Mouse (Mus musculus) kidney, embryonic 14.5 days (tissue): ENCODE data around the gene Hoxd3. TPM values are rescaled to one million over a fixed set of nuclear protein-coding genes. Genes with fewer than 3 reads are reported as not detected.
A peak's percentile ranks its signal among the peaks of the same experiment; 100 is the strongest.

Experiments used
- ATAC-seq: fragments of 200-750 bp; cut with Nextera tagmentation; 2 replicates; pipeline ENCODE4 v1.8.0; 2017; ENCODE audit warnings: moderate number of reproducible peaks, mild to moderate bottlenecking, moderate TSS enrichment, moderate library complexity; ENCODE audit not compliant: low FRiP score, low TSS enrichment
- H3K27ac ChIP-seq: fragments of 300-500 bp; sonication (generic); 2 replicates; pipeline ENCODE4 v1.5.1; 2014; ENCODE audit warnings: low read depth, mild to moderate bottlenecking, low read length, moderate library complexity, mixed read lengths
- H3K27me3 ChIP-seq: fragments of 300-500 bp; sonication (generic); 2 replicates; pipeline ENCODE4 v1.6.1; 2014; ENCODE audit warnings: mild to moderate bottlenecking, low read length; ENCODE audit not compliant: control insufficient read depth, insufficient read depth
- H3K36me3 ChIP-seq: fragments of 300-500 bp; sonication (generic); 2 replicates; pipeline ENCODE4 v1.6.1; 2014; ENCODE audit warnings: low read length, mixed read lengths; ENCODE audit not compliant: control insufficient read depth, insufficient read depth
- H3K4me1 ChIP-seq: fragments of 300-500 bp; sonication (generic); 2 replicates; pipeline ENCODE4 v1.6.1; 2014; ENCODE audit warnings: low read length, mixed read lengths; ENCODE audit not compliant: control insufficient read depth, insufficient read depth
- H3K4me2 ChIP-seq: fragments of 300-500 bp; sonication (generic); replicated peaks from 2 replicates; pipeline ENCODE4 v1.6.1; 2014; ENCODE audit warnings: low read depth, mild to moderate bottlenecking, low read length
- H3K4me3 ChIP-seq: fragments of 300-500 bp; sonication (generic); 2 replicates; pipeline ENCODE4 v1.5.1; 2014; ENCODE audit warnings: mild to moderate bottlenecking, low read length
- H3K9ac ChIP-seq: fragments of 300-500 bp; sonication (generic); 2 replicates; pipeline ENCODE4 v1.6.1; 2014; ENCODE audit warnings: low read depth, mild to moderate bottlenecking, low read length, moderate library complexity
- H3K9me3 ChIP-seq: fragments of 300-500 bp; sonication (generic); 2 replicates; pipeline ENCODE4 v1.6.1; 2016; ENCODE audit warnings: low read length; ENCODE audit not compliant: control insufficient read depth
- WGBS: fragments of 180-500 bp; shearing (Covaris S2); extraction: QIAGEN DNeasy Blood & Tissue Kit; methylation state at CpG from one replicate; pipeline ENCODE4 v1.1.7; 2014; 5-methylcytosine and 5-hydroxymethylcytosine counted together
- polyA plus RNA-seq: library from polyadenylated mRNA; unstranded; fragments of >200 nt; fragmentation: Nextera tagmentation; extraction: Ambion mirVana; gene quantifications from 2 replicates; pipeline ENCODE4 v1.2.1, GENCODE M21; 2014

Hoxd3 gene
- polyA plus RNA-seq, 1 experiment from 2014 or later = 12.6 TPM

DNA sequence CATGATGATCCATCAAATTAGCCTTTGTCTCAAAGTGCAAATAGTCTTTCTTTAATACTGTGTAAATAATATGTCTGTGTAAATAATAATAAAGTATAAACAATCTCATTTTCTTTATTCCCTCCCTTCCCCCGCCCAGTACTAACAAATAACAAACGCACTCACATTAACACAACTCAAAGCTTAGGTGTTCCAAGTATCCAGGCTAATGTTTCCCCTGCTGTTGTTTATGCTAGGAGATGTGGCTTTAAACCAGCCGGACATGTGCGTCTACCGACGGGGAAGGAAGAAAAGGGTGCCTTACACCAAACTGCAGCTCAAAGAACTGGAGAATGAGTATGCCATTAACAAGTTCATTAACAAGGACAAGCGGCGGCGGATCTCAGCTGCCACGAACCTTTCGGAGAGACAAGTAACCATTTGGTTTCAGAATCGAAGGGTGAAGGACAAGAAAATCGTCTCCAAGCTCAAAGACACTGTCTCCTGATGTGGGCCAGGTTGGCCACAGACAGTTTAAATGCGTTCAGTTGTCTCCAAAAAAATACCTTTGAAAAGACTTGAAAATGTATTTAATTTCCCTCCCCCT is 42.0 kb upstream of the Hoxd3 start:
- peaks cover 13% of the 10 kb centered on the region; the same call in 1 of the 2 replicates for H3K4me1 ChIP-seq
- H3K9me3 ChIP-seq = no peaks in the 10 kb centered on the region
- H3K27me3 ChIP-seq = peaks cover 72% of the 10 kb centered on the region
- no peak for ATAC-seq
- no peak overlapping the region for H3K4me3 ChIP-seq
- no peaks in the 10 kb centered on the region for H3K36me3 ChIP-seq
- no peak overlapping the region for H3K9ac ChIP-seq
- whole genome bisulfite sequencing = 3% methylated on average over 14 of the region's 14 CpGs
- H3K4me2 ChIP-seq = no peak overlapping the region
- no peak overlapping the region for H3K27ac ChIP-seq

DNA sequence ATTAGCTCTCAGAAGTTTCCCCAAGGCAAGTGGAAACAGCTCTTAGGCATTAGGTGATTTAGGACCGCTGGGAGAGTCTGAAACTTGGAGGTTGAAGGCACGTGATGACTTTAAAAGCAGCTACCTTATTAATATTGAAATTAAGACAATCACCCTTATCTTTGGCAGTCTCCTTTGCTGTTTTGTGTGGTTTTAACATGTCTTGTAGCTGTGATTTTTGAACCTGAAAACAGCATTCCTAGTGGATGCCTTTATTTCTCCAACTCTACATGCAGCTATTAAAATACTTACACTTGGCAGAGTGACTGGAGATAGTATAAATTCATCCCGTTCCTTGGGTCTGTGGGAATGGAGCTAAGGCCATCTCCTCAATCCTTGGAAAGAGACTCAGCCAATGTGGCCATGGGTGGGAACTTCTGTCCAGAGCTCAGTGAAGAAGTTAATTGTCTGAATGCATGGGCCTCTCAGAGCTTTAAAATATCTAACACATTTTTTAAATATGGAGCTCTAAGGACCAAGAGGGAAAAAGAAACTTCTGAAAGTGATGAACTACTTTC is 41.0 kb upstream of the Hoxd3 start:
- no peak overlapping the region for H3K27ac ChIP-seq
- no peak overlapping the region for H3K9ac ChIP-seq
- no peaks in the 10 kb centered on the region for H3K36me3 ChIP-seq
- H3K4me3 ChIP-seq = no peak overlapping the region
- H3K9me3 ChIP-seq = no peaks in the 10 kb centered on the region
- H3K27me3 ChIP-seq = peaks cover 71% of the 10 kb centered on the region
- peaks cover 20% of the 10 kb centered on the region for H3K4me1 ChIP-seq
- WGBS = 10% methylated on average over 3 of the region's 3 CpGs
- ATAC-seq = no peak
- H3K4me2 ChIP-seq = no peak overlapping the region

- Histone ChIP-seq H3K36me3 (no peaks in the 10 kb centered on the region), H3K4me2 (no peak overlapping the region), H3K9me3 (no peaks in the 10 kb centered on the region), H3K4me1 (peaks cover 29% of the 10 kb centered on the region), H3K27ac (no peak overlapping the region), H3K4me3 (no peak overlapping the region), H3K9ac (no peak overlapping the region), H3K27me3 (peaks cover 69% of the 10 kb centered on the region)
- WGBS = 26% methylated on average over 5 of the region's 5 CpGs
- no peak for ATAC-seq
Measured at GRCm38 (mm10) chr2:74671847-74672246, 39.9 kb upstream of the Hoxd3 start.

DNA sequence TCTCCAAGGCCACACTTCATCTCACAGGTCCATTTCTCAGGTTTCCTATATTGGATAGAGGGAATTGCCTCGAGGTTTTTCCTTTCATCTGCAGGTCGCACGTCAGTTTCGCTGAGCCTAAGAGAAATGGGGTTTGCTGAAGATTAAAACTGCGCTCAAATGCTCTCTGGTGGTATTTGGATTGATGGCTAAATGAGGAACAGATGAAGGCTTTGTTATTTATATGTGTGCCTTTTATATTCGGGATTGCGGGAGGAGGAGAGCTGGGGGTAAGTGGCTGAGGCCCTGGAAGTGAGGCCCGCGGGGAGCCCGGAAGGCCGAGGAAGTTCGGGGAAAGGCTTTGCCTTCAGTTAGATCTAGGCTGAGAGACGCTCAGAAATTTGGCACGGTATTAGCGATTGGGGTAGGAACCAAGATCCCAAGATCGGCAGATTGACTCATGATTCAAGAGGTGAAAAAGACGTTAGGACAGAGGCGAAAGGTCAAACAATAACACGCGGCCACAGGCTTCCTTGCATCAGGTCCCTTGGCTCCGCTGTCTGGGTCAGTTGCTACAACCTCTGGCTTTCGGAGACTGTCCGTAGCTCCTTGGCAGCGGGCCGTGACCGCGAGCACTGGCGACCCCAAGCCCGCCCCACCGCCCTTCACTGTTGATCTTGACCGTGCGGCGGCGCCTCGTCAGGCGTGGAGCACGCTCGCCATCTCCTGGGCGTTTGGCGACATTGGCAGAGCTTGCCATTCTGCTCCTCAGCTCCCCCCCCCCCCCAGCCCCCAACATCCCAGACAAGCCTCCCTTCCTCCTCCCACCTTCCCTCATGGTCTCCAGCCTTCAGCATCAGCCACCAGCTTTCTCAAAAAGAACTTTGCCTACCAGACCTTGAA is 39.0 kb upstream of the Hoxd3 start:
- no peak overlapping the region for H3K27ac ChIP-seq
- no peaks in the 10 kb centered on the region for H3K36me3 ChIP-seq
- no peak overlapping the region for H3K9ac ChIP-seq

DNA sequence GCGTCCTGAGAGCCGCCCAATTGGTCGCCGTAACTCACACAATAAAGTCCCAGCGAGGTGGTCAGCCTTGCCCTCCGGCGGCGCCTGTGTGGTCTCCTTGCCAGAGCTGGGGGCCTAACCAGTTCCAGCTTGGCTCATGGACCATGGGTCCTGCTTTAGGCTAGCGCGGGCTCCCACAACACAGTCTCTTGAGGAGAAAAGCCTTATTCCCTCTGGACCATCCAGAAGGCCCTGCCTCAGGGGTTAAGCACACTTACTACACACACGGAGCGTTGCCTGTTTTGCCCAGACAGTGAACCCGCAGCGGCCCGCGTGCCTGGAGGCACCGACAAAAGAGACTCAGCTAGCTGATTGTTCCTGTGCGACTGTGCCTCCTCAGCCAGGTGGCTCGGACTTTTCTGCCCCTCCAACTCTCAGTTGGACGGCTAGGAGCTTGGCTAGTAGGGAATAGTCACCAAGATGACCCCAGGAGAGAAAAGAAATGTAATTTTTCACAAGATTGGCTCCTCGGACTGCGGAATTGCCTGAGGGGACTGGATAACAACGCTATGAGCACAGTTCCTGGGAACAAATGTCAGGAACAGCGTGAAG is 37.8 kb upstream of the Hoxd3 start:
- H3K27me3 ChIP-seq = peaks cover 50% of the 10 kb centered on the region
- no peak overlapping the region for H3K27ac ChIP-seq
- ATAC-seq = no peak
- 7% methylated on average over 24 of the region's 24 CpGs for WGBS
- H3K4me2 ChIP-seq = no peak overlapping the region
- no peaks in the 10 kb centered on the region for H3K9me3 ChIP-seq
- H3K36me3 ChIP-seq = no peaks in the 10 kb centered on the region
- no peak overlapping the region for H3K9ac ChIP-seq
- H3K4me3 ChIP-seq = no peak overlapping the region
- peaks cover 32% of the 10 kb centered on the region for H3K4me1 ChIP-seq

More for the DNA sequence above, 39.0 kb upstream of the Hoxd3 start:
- Histone ChIP-seq H3K4me2 (peak overlapping the region; percentile 38), H3K9me3 (no peaks in the 10 kb centered on the region), H3K27me3 (peaks cover 62% of the 10 kb centered on the region), H3K4me1 (peaks cover 35% of the 10 kb centered on the region), H3K4me3 (peak overlapping the region; percentile 20; the same call in 1 of the 2 replicates)
- 3% methylated on average over 39 of the region's 40 CpGs for WGBS
- 0 out of 2 replicates have a peak, but pooled peaks have one; percentile 24 for ATAC-seq

DNA sequence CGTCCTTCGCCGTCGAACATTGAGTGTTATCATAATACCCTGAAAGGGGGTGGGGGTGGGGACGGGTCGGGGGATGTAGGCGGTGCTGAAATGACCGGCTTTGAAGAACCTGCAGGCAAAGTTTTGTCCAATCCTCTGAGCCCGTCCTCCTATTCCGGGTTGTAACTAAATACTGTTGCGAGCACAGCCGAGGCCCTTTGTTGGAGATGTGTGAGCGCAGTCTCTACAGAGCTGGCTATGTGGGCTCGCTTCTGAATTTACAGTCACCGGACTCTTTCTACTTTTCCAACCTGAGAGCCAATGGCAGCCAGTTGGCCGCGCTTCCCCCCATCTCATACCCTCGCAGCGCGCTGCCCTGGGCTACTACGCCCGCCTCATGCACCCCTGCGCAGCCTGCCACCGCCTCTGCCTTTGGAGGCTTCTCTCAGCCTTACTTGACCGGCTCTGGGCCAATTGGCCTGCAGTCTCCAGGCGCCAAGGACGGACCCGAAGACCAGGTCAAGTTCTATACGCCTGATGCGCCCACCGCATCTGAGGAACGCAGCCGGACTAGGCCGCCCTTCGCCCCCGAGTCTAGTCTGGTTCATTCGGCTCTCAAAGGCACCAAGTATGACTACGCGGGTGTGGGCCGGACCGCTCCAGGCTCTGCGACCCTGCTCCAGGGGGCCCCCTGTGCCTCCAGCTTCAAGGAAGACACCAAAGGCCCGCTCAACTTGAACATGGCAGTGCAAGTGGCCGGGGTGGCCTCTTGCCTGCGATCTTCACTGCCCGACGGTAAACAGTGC is 36.7 kb upstream of the Hoxd3 start, which contains the start of gene Hoxd12:
Hoxd12 (plus strand) TSS at position 133 of the 785 bp plus-strand sequence.
- H3K36me3 ChIP-seq = no peaks in the 10 kb centered on the region
- H3K27me3 ChIP-seq = peaks cover 42% of the 10 kb centered on the region
- peak within 1 kb of the TSS; percentile 46 for H3K4me2 ChIP-seq
- WGBS = 4% methylated on average over 47 of the region's 47 CpGs
- peak within 1 kb of the TSS; percentile 77 for H3K27ac ChIP-seq
- peak within 1 kb of the TSS; percentile 29 for H3K4me3 ChIP-seq
- H3K9ac ChIP-seq = peak within 1 kb of the TSS; percentile 58
- peaks cover 34% of the 10 kb centered on the region for H3K4me1 ChIP-seq
- ATAC-seq = peak; percentile 18
- H3K9me3 ChIP-seq = no peaks in the 10 kb centered on the region

DNA sequence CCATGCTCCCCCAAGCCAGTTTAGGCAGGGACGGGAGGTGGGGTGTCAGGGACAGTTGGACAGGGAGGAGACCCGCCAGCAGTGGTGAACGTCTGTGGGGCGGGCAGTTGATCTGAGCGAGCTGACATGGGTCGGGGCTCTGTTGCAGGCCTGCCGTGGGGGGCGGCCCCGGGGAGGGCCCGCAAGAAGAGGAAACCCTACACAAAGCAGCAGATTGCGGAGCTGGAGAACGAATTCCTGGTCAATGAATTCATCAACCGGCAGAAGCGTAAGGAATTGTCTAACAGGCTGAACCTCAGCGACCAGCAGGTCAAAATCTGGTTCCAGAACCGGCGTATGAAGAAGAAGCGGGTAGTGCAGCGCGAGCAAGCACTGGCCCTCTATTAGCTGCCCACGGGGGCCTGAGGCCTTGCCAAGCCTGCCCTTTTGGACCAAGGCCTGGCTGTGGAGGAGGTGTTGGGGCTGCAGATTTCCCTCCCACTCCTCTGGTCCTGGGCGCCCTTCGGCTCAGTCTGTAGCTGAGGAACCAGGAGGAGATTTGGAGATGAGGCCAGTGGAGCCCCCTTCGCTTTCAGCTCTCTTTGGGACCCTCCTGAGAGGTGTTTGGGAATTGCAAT is 36.0 kb upstream of the Hoxd3 start:
- Histone ChIP-seq H3K4me1 (peaks cover 34% of the 10 kb centered on the region), H3K4me3 (peak overlapping the region; percentile 29), H3K9me3 (no peaks in the 10 kb centered on the region), H3K9ac (peak overlapping the region; percentile 58), H3K4me2 (peak overlapping the region; percentile 46), H3K27ac (peak overlapping the region; percentile 77), H3K27me3 (peaks cover 45% of the 10 kb centered on the region), H3K36me3 (no peaks in the 10 kb centered on the region)
- ATAC-seq = no peak
- whole genome bisulfite sequencing = 11% methylated on average over 24 of the region's 24 CpGs
